In the genomic region with DNA sequence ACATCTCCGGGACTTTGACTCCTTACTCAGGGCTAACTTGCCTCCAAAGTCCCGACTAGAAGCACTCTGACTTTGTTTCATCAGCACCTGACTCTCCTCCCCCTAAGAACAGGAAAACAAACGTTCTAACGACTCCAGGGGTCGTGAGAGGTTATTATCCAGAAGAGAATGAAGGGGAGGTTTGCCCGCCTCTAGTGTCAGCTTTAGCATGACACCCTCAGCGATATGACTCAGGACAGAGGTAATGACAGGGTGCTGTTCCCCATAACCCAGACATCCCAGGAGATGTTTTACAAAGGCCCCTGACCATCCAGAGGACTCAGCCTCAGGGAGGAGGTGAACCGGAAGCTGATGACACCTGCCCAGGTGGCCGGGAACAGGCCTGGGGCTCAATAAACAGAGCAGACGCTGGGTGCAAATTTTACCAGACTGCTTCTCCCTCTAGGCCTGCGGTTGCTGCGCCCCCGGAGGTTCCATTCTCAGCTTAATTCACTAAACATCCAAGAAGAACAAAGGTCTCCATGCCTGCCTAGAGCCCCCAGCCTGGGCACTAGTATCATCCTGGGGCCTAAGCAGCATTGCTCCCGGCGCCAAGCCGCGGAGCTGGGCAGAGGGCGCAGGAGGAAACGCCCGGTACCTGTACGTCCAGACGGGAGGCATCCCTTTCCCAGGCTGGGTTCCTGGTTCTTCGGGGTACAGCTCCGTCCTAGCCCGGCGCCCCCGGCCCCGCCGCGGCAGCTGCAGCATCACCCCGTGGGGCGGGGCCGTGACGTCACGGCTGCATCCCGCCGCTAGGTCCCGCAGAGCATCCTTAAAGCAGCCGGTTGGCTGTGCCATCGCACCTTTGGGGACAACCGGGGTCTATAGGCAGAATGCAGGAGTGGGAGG, we compare ENCODE assay signal across 9 mouse cellular contexts. TPM values are rescaled to one million over a fixed set of nuclear protein-coding genes. Genes with fewer than 3 reads are reported as not detected.
DNase-seq lines count a peak whose midpoint lies in the region; ATAC-seq and TF ChIP-seq lines count a peak whose summit lies in the region.
"Had no signal": no experiment of that assay in that cellular context is flagged by ENCODE, and none has a peak within 500 bp of the region (broad histone marks: within the 10 kb centered on the region; RNA-seq: fewer than 3 reads in every experiment).

TSS of gene Slc45a1 (minus strand) at position 785 of the 888 bp plus-strand sequence.

- TF ChIP-seq POLR2A in limb, embryonic 14.5 days (IDR thresholded peaks at IDR 0.05; ENCODE audit: borderline replicate concordance, extremely low read depth, insufficient read depth, insufficient read length), result no peak
- no peak for TF ChIP-seq POLR2A in lung, adult 2 months (IDR thresholded peaks at IDR 0.05; ENCODE audit: borderline replicate concordance, extremely low read depth, low read depth, low read length)

- peak within 1 kb of the TSS; percentile 30 for H3K4me2 ChIP-seq in kidney, embryonic 14.5 days (replicated peaks; ENCODE audit: low read depth, low read length)
- H3K4me2 ChIP-seq in hindbrain, embryonic 12.5 days (replicated peaks), result peak within 1 kb of the TSS; percentile 66
- H3K4me2 ChIP-seq in limb, embryonic 14.5 days (replicated peaks; ENCODE audit: low read depth, low read length, severe bottlenecking), result peak within 1 kb of the TSS; percentile 49
- peak within 1 kb of the TSS; percentile 31 for H3K4me2 ChIP-seq in stomach, embryonic 14.5 days (replicated peaks; ENCODE audit: low read depth, low read length)

- H3K36me3 ChIP-seq in kidney, embryonic 14.5 days (ENCODE audit: control insufficient read depth, insufficient read depth, low read length), result no peaks in the 10 kb centered on the region
- no peaks in the 10 kb centered on the region for H3K36me3 ChIP-seq in hindbrain, embryonic 12.5 days
- no peaks in the 10 kb centered on the region for H3K36me3 ChIP-seq in limb, embryonic 14.5 days (ENCODE audit: control insufficient read depth, insufficient read depth, low read length)
- H3K36me3 ChIP-seq in stomach, embryonic 14.5 days (ENCODE audit: control insufficient read depth, insufficient read depth, low read length), result no peaks in the 10 kb centered on the region

- ATAC-seq in kidney, embryonic 14.5 days (ENCODE audit: low FRiP score, low TSS enrichment), result no peak
- peak; percentile 67 for ATAC-seq in hindbrain, embryonic 12.5 days (ENCODE audit: low FRiP score)
- ATAC-seq in limb, embryonic 14.5 days (ENCODE audit: low FRiP score, low read depth), result no peak
- ATAC-seq in stomach, embryonic 14.5 days (ENCODE audit: insufficient number of reproducible peaks, insufficient read depth, low FRiP score, low read depth), result no peak

- no peak within 1 kb of the TSS for H3K27ac ChIP-seq in kidney, embryonic 14.5 days (ENCODE audit: low read depth, low read length)
- no peak within 1 kb of the TSS for H3K27ac ChIP-seq in hindbrain, embryonic 12.5 days
- no peak within 1 kb of the TSS for H3K27ac ChIP-seq in limb, embryonic 14.5 days (replicated peaks; ENCODE audit: low read depth, low read length)
- H3K27ac ChIP-seq in stomach, embryonic 14.5 days (ENCODE audit: low read length), result no peak within 1 kb of the TSS

- 5% methylated on average over 41 of the region's 41 CpGs for WGBS in kidney, embryonic 14.5 days
- 7% methylated on average over 41 of the region's 41 CpGs for WGBS in hindbrain, embryonic 12.5 days
- WGBS in limb, embryonic 14.5 days, result 6% methylated on average over 41 of the region's 41 CpGs
- WGBS in stomach, embryonic 14.5 days, result 8% methylated on average over 41 of the region's 41 CpGs
- 10% methylated on average over 41 of the region's 41 CpGs for WGBS in lung, adult 2 months

- no peaks in the 10 kb centered on the region for H3K9me3 ChIP-seq in kidney, embryonic 14.5 days (ENCODE audit: control insufficient read depth, low read length)
- 0 out of 2 replicates have a peak, but pooled peaks cover 1% of the 10 kb centered on the region for H3K9me3 ChIP-seq in hindbrain, embryonic 12.5 days (replicated peaks)
- no peaks in the 10 kb centered on the region for H3K9me3 ChIP-seq in limb, embryonic 14.5 days (ENCODE audit: control insufficient read depth, low read length)
- no peaks in the 10 kb centered on the region; the same call in 1 of the 2 replicates for H3K9me3 ChIP-seq in stomach, embryonic 14.5 days (ENCODE audit: control insufficient read depth, low read depth, low read length)

- H3K4me3 ChIP-seq in kidney, embryonic 14.5 days (ENCODE audit: low read length), result peak within 1 kb of the TSS; percentile 30
- peak within 1 kb of the TSS; percentile 52 for H3K4me3 ChIP-seq in hindbrain, embryonic 12.5 days
- peak within 1 kb of the TSS; percentile 22 for H3K4me3 ChIP-seq in limb, embryonic 14.5 days (replicated peaks; ENCODE audit: low read length)
- H3K4me3 ChIP-seq in stomach, embryonic 14.5 days (ENCODE audit: low read depth, low read length), result peak within 1 kb of the TSS; percentile 12; the same call in 1 of the 2 replicates
- H3K4me3 ChIP-seq in lung, adult 2 months (replicated peaks; ENCODE audit: extremely low read depth, low read depth, low read length), result no peak within 1 kb of the TSS

- peaks cover 19% of the 10 kb centered on the region for H3K27me3 ChIP-seq in kidney, embryonic 14.5 days (ENCODE audit: control insufficient read depth, insufficient read depth, low read length)
- peaks cover 26% of the 10 kb centered on the region; the same call in 1 of the 2 replicates for H3K27me3 ChIP-seq in hindbrain, embryonic 12.5 days
- H3K27me3 ChIP-seq in limb, embryonic 14.5 days (ENCODE audit: control insufficient read depth, insufficient read depth, low read length), result peaks cover 15% of the 10 kb centered on the region; the same call in 1 of the 2 replicates
- 0 out of 2 replicates have a peak, but pooled peaks cover 6% of the 10 kb centered on the region for H3K27me3 ChIP-seq in stomach, embryonic 14.5 days (ENCODE audit: control insufficient read depth, insufficient read depth, low read length)

- no peak for DNase-seq in kidney, postnatal 14 days
- DNase-seq in cerebellum, postnatal 10 days, result peak; percentile 79 to 80
- DNase-seq in limb, embryonic 14.5 days (ENCODE audit: low spot score), result no peak
- no peak for DNase-seq in adrenal gland, adult 2 months
- DNase-seq in lung, adult 2 months, result no peak

- peak within 1 kb of the TSS; percentile 37; the same call in 1 of the 2 replicates for H3K9ac ChIP-seq in kidney, embryonic 14.5 days (ENCODE audit: low read depth, low read length)
- H3K9ac ChIP-seq in hindbrain, embryonic 12.5 days, result peak within 1 kb of the TSS; percentile 76
- peak within 1 kb of the TSS; percentile 6; the same call in 1 of the 2 replicates for H3K9ac ChIP-seq in limb, embryonic 14.5 days (ENCODE audit: low read depth, low read length, severe bottlenecking)
- no peak within 1 kb of the TSS for H3K9ac ChIP-seq in stomach, embryonic 14.5 days (replicated peaks; ENCODE audit: low read depth, low read length)

- peaks cover 6% of the 10 kb centered on the region; the same call in 1 of the 2 replicates for H3K4me1 ChIP-seq in kidney, embryonic 14.5 days (ENCODE audit: control insufficient read depth, insufficient read depth, low read length)
- H3K4me1 ChIP-seq in hindbrain, embryonic 12.5 days, result peaks cover 12% of the 10 kb centered on the region; the same call in 1 of the 2 replicates
- H3K4me1 ChIP-seq in limb, embryonic 14.5 days (ENCODE audit: control insufficient read depth, insufficient read depth, low read length), result no peaks in the 10 kb centered on the region
- no peaks in the 10 kb centered on the region for H3K4me1 ChIP-seq in stomach, embryonic 14.5 days (ENCODE audit: control insufficient read depth, insufficient read depth, low read length)
- H3K4me1 ChIP-seq in lung, adult 2 months (ENCODE audit: control insufficient read depth, insufficient read depth, low read length), result no peaks in the 10 kb centered on the region

- TF ChIP-seq CTCF in lung, adult 2 months (IDR thresholded peaks at IDR 0.05; ENCODE audit: insufficient read depth, low read length), result no peak

RNA-seq across cellular contexts. Expression of gene Slc45a1, which starts in this region (rescaled TPM):
- polyA plus RNA-seq in kidney, embryonic 14.5 days (2014; fragmentation: Nextera tagmentation; extraction: Ambion mirVana), result not detected in 2 replicates
- polyA plus RNA-seq in hindbrain, embryonic 12.5 days (2016; fragmentation: Nextera tagmentation; extraction: Ambion mirVana), result 12.4 and 14.1 TPM in 2 replicates
- polyA plus RNA-seq in limb, embryonic 14.5 days (2012; rRNA removed), result 0.36 and 0.42 TPM in 2 replicates
- 0.14 and 0.22 TPM in 2 replicates for polyA plus RNA-seq in limb, embryonic 14.5 days (2014; fragmentation: Nextera tagmentation; extraction: Ambion mirVana)
- polyA plus RNA-seq in stomach, embryonic 14.5 days (2014; fragmentation: Nextera tagmentation; extraction: Ambion mirVana), result 0.71 and 1.6 TPM in 2 replicates
- total RNA-seq in adrenal gland, adult 2 months (2021), result under 1 TPM; 0.37 to 0.62 TPM
- polyA plus RNA-seq in adrenal gland, adult 2 months (2012; rRNA removed), result 0.73 and 1.5 TPM in 2 replicates
- polyA plus RNA-seq in lung, adult 2 months (2012; rRNA removed), result 0.05 TPM in 1 of 2 replicates, not detected in the other
- polyA plus RNA-seq: spleen, adult 2 months had no signal

Comparison
In these comparisons a context has a peak if more than half of its experiments do, and no peak if none do; other contexts are left out.
1. DNase-seq: peak in cerebellum, postnatal 10 days (2 of 2); none in kidney, postnatal 14 days (single experiment), limb, embryonic 14.5 days (single experiment), adrenal gland, adult 2 months (single experiment) and lung, adult 2 months (single experiment).
2. Peak in every context shown above with its lines, with median percentiles within 50 percentile points of each other: H3K4me2 ChIP-seq.